7 mouse cellular contexts compared by ENCODE assay signal in the genomic region with DNA sequence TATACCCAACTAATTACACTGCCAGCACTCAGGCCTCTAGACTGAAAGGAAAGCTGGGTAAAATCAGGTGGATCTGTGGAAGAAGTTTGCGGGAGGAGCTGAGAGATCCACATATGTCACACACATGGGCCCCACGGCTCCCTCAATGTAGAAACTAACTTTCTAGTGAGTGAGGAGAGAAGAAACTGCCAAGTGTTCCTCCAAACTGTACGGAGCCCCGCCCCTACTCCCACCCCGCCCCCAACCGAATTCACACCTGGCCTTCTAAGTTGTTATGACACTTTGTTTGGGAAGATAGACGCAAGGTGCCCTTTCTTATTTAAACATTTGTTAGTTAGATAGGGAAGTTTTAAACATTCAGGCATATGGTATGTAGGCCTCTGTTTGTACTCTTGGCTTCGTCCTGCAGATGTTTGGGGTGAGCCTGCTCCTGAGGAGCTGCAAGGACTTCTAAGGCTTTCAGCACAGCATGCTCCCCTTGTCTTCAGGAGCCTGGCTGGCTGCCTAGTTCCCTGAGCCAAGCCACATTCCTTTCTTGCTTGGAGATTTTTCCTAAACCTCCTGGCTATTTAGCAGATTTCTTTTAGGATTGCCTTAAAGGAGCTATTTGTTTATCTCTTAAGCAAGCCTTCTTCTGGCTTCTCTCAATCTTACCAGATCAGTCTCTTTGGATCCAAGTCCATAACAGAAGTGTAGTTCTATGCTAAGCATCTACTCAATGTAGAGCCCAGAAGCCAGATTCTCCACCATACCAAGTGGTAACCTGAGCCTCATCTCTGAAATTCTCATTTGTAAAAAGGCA.
A peak's percentile ranks its signal among the peaks of the same experiment; 100 is the strongest.
DNase-seq lines count a peak whose midpoint lies in the region; ATAC-seq and TF ChIP-seq lines count a peak whose summit lies in the region.

No protein-coding gene starts in this region.

- intact Hi-C loops in gastrocnemius, adult 2 months (cut with DNase I): no loop called here

- 57% methylated on average over 8 of the region's 8 CpGs for WGBS in kidney, embryonic 15.5 days

- no peak overlapping the region for H3K4me3 ChIP-seq in kidney, embryonic 15.5 days (replicated peaks)
- no peak overlapping the region for H3K4me3 ChIP-seq in gastrocnemius, adult 2 months

- H3K4me2 ChIP-seq in kidney, embryonic 15.5 days: no peak overlapping the region

- H3K9me3 ChIP-seq in kidney, embryonic 15.5 days (replicated peaks): no peaks in the 10 kb centered on the region

- DNase-seq in kidney, adult 18-20 months: peak; percentile 17
- peak; percentile 39 for DNase-seq in gastrocnemius, adult 2 months
- peak; percentile 5 for DNase-seq in layer of hippocampus, postnatal 36 days
- peak; percentile 19 for DNase-seq in right cerebral cortex, postnatal 25 days
- DNase-seq in thymus, postnatal 14 days: no peak
- no peak for DNase-seq in liver

- no peak for TF ChIP-seq CTCF in gastrocnemius, adult 2 months (IDR thresholded peaks at IDR 0.05)

- H3K9ac ChIP-seq in kidney, embryonic 15.5 days: no peak overlapping the region

- peaks cover 7% of the 10 kb centered on the region; the same call in 1 of the 2 replicates for H3K27me3 ChIP-seq in kidney, embryonic 15.5 days

- H3K36me3 ChIP-seq in kidney, embryonic 15.5 days: no peaks in the 10 kb centered on the region

- H3K27ac ChIP-seq in kidney, embryonic 15.5 days: no peak overlapping the region
- H3K27ac ChIP-seq in gastrocnemius, adult 2 months: no peak overlapping the region

- H3K4me1 ChIP-seq in kidney, embryonic 15.5 days: no peaks in the 10 kb centered on the region

- ATAC-seq in kidney, embryonic 15.5 days (replicated peaks; ENCODE audit: low FRiP score): no peak

Comparison
In these comparisons a context has a peak if more than half of its experiments do, and no peak if none do; other contexts are left out.
1. DNase-seq: peak in kidney, adult 18-20 months (single experiment), gastrocnemius, adult 2 months (single experiment), layer of hippocampus, postnatal 36 days (2 of 2) and right cerebral cortex, postnatal 25 days (single experiment); none in thymus, postnatal 14 days (single experiment) and liver (single experiment).